Mouse (Mus musculus) c-Kit-negative CD71-positive TER-119-positive erythroid progenitor cells, embryonic 14.5 days (primary cell): Measurements from ENCODE around the gene Obox2.
"Not testable (repeated sequence)": the region's sequence is repeated elsewhere in the genome, so short reads cannot be mapped to it uniquely, and the experiment has no call there.

Experiments
- DNase-seq: peaks from one replicate; pipeline ENCODE4 v3.0.0-alpha.2; 2013; ENCODE audit warnings: low read depth, low spot score

Gene Obox2

GRCm38 (mm10) chr7:15388421-15388998 is at the start of gene Obox2, which contains the start of gene Obox1:
Obox2 (plus strand) TSS chr7:15388721.
Obox1 (plus strand) TSS chr7:15388948.
- DNase-seq: not testable (repeated sequence)

GRCm38 (mm10) chr7:15399147-15399874 is 10.8 kb downstream of the Obox2 start:
- not testable (repeated sequence) for DNase-seq

GRCm38 (mm10) chr7:15406816-15407215 is 18.3 kb downstream of the Obox2 start:
- DNase-seq: not testable (repeated sequence)

GRCm38 (mm10) chr7:15418046-15418445 is 29.5 kb downstream of the Obox2 start:
- not testable (repeated sequence) for DNase-seq

GRCm38 (mm10) chr7:15425537-15425936 is 37.0 kb downstream of the Obox2 start:
- DNase-seq: not testable (repeated sequence)
